Mouse (Mus musculus) forebrain, postnatal 0 days (tissue): ENCODE measurements around the gene Zfp219. TPM values are rescaled to one million over a fixed set of nuclear protein-coding genes. Genes with fewer than 3 reads are reported as not detected.

Experiments
- ATAC-seq: fragments of 200-750 bp; cut with Nextera tagmentation; 2 replicates; pipeline ENCODE4 v1.8.0; 2017; ENCODE audit warnings: mild to moderate bottlenecking, moderate library complexity
- DNase-seq: peaks from one replicate; pipeline ENCODE4 v3.0.0-alpha.2; 2015
- H3K27ac ChIP-seq: fragments of 300-500 bp; sonication (generic); 2 replicates; pipeline ENCODE4 v1.5.1; 2014; ENCODE audit warnings: low read depth, mild to moderate bottlenecking, antibody characterized with exemption, low read length, moderate library complexity, mixed read lengths
- H3K27me3 ChIP-seq: fragments of 300-500 bp; sonication (generic); 2 replicates; pipeline ENCODE4 v1.6.1; 2014; ENCODE audit warnings: mild to moderate bottlenecking, low read length, mixed read lengths; ENCODE audit not compliant: insufficient read depth
- H3K36me3 ChIP-seq: fragments of 300-500 bp; sonication (generic); 2 replicates; pipeline ENCODE4 v1.6.1; 2014; ENCODE audit warnings: mild to moderate bottlenecking, moderate library complexity; ENCODE audit not compliant: insufficient read depth
- H3K4me1 ChIP-seq: fragments of 300-500 bp; sonication (generic); 2 replicates; pipeline ENCODE4 v1.6.1; 2014; ENCODE audit warnings: antibody characterized with exemption; ENCODE audit not compliant: insufficient read depth
- H3K4me2 ChIP-seq: fragments of 300-500 bp; sonication (generic); 2 replicates; pipeline ENCODE4 v1.6.1; 2014; ENCODE audit warnings: low read depth, mild to moderate bottlenecking, moderate library complexity
- H3K4me3 ChIP-seq: fragments of 300-500 bp; sonication (generic); 2 replicates; pipeline ENCODE4 v1.5.1; 2014; ENCODE audit warnings: low read depth, low read length, mixed read lengths
- H3K9ac ChIP-seq: fragments of 300-500 bp; sonication (generic); 2 replicates; pipeline ENCODE4 v1.6.1; 2014; ENCODE audit warnings: mild to moderate bottlenecking
- H3K9me3 ChIP-seq: fragments of 300-500 bp; sonication (generic); 2 replicates; pipeline ENCODE4 v1.6.1; 2016; ENCODE audit warnings: low read length
- CTCF ChIP-seq: sonication (generic); IDR thresholded peaks from 2 replicates; pipeline ENCODE4 v1.5.1; 2016; ENCODE audit warnings: antibody characterized with exemption, control low read depth, low read depth
- WGBS: fragments of 180-500 bp; shearing (Covaris S2); extraction: QIAGEN DNeasy Blood & Tissue Kit; methylation state at CpG from one replicate; pipeline ENCODE4 v1.1.7; 2014; 5-methylcytosine and 5-hydroxymethylcytosine counted together
- polyA plus RNA-seq: library from polyadenylated mRNA; unstranded; fragments of >200 nt; fragmentation: Nextera tagmentation; extraction: Ambion mirVana; gene quantifications from 2 replicates; pipeline ENCODE4 v1.2.1, GENCODE M21; 2015
- total RNA-seq: library from RNA; depleted of rRNA; stranded (reverse); fragments of >200 nt; gene quantifications from 2 replicates; pipeline ENCODE4 v1.2.3, GENCODE M21; 2014

Zfp219 gene
- total and polyA plus RNA-seq, 2 experiments from 2014 or later: 19.8 to 51.4 TPM

DNA sequence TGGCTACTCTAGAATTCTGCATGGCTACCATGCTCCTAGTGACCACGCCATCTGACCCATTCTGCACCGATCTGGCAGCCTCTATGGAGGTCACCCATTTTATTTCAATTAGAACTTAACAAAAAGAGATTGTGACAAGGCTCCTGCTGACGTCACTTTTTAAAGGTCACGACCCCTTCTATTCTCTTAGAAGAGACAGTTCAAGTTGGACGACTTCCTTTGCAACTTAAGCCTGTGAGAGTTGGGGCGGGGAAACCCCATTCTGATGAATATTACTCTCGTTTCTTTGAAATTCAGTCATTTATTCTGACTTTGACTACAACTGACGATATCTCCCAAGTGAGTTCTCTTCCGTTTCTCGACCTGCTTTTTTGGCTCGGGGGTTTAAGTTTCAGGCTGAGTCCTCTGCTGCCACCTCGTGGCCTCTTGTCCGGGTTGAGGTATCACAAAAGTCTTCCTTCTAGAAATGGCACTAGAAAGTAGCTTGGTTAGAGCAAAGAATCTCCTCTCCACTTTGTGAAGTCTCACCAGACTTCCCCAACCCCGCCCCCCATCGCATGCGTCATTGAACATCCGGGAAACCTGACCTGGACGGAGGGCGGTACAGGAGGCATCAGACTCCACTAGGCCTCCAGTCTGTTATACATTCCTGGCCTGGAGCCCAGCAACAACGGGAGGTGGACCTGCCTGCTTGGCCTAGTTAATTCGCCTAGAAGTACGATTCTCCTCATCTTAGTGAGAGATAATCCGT lies 2.4 kb upstream of the Zfp219 start:
- H3K27me3 ChIP-seq: no peaks in the 10 kb centered on the region
- WGBS: 3% methylated on average over 23 of the region's 23 CpGs
- H3K4me3 ChIP-seq: no peak overlapping the region
- no peaks in the 10 kb centered on the region for H3K36me3 ChIP-seq
- ATAC-seq: no peak
- H3K9ac ChIP-seq: no peak overlapping the region; the same call in 1 of the 2 replicates
- H3K9me3 ChIP-seq: no peaks in the 10 kb centered on the region
- peak; percentile 90 for DNase-seq
- TF ChIP-seq CTCF: peak; percentile 76
- H3K27ac ChIP-seq: peak overlapping the region; percentile 36; the same call in 1 of the 2 replicates
- H3K4me1 ChIP-seq: peaks cover 15% of the 10 kb centered on the region; the same call in 1 of the 2 replicates
- H3K4me2 ChIP-seq: peak overlapping the region; percentile 36

DNA sequence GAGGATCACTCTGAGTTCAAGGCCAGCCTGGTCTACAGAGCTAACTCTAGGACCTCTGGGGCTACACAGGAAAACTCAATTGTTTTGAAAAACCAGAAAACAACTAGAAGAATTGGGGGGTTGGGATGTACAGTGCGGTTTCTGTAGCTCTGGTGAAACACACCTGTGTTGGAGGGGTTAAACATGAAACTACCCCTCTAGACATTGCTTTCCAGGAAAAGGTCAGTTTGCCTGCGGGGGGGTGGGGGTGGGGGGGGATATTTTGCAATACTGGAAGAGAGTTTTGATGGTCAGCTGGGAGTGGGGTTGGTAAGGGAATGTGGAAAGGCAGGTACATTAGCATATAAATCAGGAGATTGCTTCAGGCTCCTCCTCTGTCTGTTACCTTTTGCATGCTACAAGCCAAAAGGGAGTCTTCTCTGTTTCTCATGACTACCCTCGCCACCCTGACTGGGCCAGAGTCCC lies 1.7 kb upstream of the Zfp219 start:
- Histone ChIP-seq H3K4me2 (peak overlapping the region; percentile 36), H3K9me3 (no peaks in the 10 kb centered on the region), H3K9ac (no peak overlapping the region), H3K4me1 (peaks cover 15% of the 10 kb centered on the region; the same call in 1 of the 2 replicates), H3K36me3 (no peaks in the 10 kb centered on the region), H3K27me3 (no peaks in the 10 kb centered on the region), H3K27ac (no peak overlapping the region), H3K4me3 (no peak overlapping the region)
- TF ChIP-seq CTCF: no peak
- DNase-seq (no peak), ATAC-seq (no peak)
- 56% methylated on average over 3 of the region's 3 CpGs for WGBS

DNA sequence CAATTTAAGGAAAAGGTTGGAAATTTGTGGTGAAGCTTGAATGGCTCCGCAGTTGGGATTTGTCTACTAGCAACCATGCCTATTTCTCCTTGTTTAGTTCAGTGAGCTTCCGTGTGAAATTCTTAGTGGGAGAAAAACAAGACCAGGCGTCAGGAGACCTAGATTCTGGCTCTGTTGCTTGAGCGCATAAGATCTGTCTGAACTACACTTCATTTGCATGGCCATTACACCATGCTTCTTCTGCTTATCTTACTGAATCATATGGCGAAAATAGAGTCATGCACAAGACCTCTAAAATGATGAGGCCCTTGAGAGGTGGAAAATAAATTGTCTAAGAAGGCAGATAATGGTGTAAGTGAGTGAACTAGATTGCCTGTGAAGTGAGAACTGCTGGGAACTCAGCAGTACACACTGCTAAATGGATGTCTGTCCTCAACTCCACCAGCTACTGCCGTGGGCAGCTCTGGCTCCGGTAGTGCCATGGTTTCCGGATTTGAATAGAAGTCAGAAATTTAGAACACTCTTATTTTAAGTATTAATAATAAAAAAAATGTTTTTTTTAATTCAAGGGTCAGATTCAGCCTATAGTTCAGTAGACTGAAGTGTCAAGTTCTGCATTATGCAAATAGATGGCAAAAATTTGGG lies 1.2 kb upstream of the Zfp219 start:
- Histone ChIP-seq H3K9ac (no peak overlapping the region), H3K27ac (no peak overlapping the region), H3K4me2 (no peak overlapping the region), H3K27me3 (no peaks in the 10 kb centered on the region), H3K36me3 (no peaks in the 10 kb centered on the region), H3K4me1 (peaks cover 15% of the 10 kb centered on the region; the same call in 1 of the 2 replicates), H3K4me3 (no peak overlapping the region), H3K9me3 (no peaks in the 10 kb centered on the region)
- no peak for ATAC-seq
- WGBS: 85% methylated on average over 8 of the region's 8 CpGs
- TF ChIP-seq CTCF: no peak
- no peak for DNase-seq

DNA sequence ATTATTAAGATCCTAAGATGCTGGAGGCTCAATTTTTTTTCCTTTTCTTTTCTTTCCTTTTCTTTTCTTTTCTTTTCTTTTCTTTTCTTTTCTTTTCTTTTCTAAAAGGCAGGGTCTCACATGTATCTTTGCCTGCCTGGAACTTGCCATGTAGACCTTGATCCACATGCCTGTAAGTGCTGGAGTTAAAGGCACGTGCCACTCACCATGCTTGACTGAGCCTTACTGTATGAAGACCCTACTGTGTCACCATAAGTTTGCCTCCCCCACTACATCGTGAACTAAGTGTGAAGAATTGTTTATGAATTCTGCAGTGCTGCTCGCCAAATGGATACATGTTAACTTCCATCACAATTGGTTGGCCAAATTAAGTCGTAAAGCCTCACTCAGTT lies 601 bp upstream of the Zfp219 start:
- no peak overlapping the region for H3K27ac ChIP-seq
- H3K4me3 ChIP-seq: no peak overlapping the region
- ATAC-seq: no peak
- no peaks in the 10 kb centered on the region for H3K9me3 ChIP-seq
- TF ChIP-seq CTCF: no peak
- no peaks in the 10 kb centered on the region for H3K27me3 ChIP-seq
- peak overlapping the region; percentile 77 for H3K4me2 ChIP-seq
- H3K9ac ChIP-seq: no peak overlapping the region
- 54% methylated on average over 4 of the region's 4 CpGs for WGBS
- peaks cover 15% of the 10 kb centered on the region; the same call in 1 of the 2 replicates for H3K4me1 ChIP-seq
- DNase-seq: no peak
- H3K36me3 ChIP-seq: no peaks in the 10 kb centered on the region

DNA sequence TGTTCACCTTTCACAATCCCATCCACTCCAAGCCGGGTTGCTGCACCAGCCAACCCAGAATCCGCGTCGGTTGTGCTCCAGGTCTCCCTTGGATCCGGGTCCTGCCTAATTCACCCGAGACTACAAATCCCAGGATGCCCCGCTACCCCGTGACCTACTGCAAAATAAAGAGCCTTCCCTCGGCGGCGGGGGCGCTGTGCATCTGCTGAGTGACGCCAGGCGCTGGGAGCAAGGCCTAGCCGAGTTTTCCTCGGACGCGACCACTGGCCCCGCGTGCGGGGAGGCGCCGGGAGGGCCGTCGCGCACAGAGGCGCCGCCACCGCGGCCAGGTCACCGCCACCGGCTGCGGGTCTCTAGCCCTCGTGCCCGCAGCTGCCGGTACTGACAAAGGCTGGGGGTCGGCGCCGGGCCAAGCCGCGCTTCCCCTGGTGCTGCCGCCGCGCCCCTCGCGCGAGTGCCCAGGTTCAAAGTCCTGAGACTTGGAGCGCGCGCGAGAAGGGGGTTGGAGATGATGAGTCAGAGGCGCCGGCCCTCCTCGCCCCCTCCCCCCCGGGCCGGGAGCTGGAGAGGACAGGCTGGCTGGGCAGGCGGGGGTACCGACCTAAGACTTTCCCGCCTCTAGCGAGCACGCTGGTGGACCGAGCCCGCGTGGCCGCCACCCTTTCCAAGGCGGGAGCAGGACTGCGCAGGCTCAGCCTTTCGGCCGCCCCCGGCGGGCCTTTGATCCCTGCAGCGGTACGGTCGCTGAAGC lies 768 bp downstream of the Zfp219 start:
- peak; percentile 98 for DNase-seq
- H3K4me3 ChIP-seq: peak overlapping the region; percentile 76
- peaks cover 15% of the 10 kb centered on the region; the same call in 1 of the 2 replicates for H3K4me1 ChIP-seq
- H3K4me2 ChIP-seq: peak overlapping the region; percentile 77
- no peaks in the 10 kb centered on the region for H3K27me3 ChIP-seq
- H3K9me3 ChIP-seq: no peaks in the 10 kb centered on the region
- no peaks in the 10 kb centered on the region for H3K36me3 ChIP-seq
- peak; percentile 94 for ATAC-seq
- 2% methylated on average over 72 of the region's 74 CpGs for WGBS
- H3K9ac ChIP-seq: peak overlapping the region; percentile 93
- TF ChIP-seq CTCF: peak; percentile 73
- peak overlapping the region; percentile 99 for H3K27ac ChIP-seq

DNA sequence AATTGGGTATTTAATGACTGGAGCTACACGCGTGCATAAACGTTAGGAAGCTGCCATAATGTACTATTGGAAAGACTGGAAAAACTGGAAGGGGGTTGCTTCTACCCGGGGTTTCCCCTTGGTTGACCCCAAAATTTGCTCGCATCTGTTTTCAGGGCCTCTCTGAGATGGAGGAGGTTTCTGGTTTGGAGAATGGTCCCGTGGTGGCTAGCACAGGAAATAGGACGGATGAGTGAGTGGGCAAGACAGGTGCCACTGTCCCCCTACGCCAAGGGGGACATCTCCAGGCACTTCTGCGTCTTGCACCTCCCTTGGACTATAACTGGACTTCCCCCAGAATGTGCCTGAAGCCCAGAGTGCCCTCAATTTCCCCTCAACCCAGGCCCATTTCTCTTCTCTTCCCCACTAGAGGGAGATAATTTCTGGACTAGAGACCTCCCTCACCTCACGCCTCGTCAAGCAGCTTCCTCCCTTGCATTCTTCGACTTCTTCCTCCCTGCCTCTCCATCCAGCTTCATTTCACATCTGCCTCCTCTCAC lies 1.4 kb downstream of the Zfp219 start:
- ATAC-seq (no peak; the same call in 1 of the 2 replicates), DNase-seq (no peak)
- H3K4me2 ChIP-seq: peak overlapping the region; percentile 77
- peaks cover 15% of the 10 kb centered on the region; the same call in 1 of the 2 replicates for H3K4me1 ChIP-seq
- no peaks in the 10 kb centered on the region for H3K27me3 ChIP-seq
- 24% methylated on average over 12 of the region's 12 CpGs for WGBS
- peak overlapping the region; percentile 93 for H3K9ac ChIP-seq
- no peaks in the 10 kb centered on the region for H3K36me3 ChIP-seq
- peak overlapping the region; percentile 99 for H3K27ac ChIP-seq
- H3K9me3 ChIP-seq: no peaks in the 10 kb centered on the region
- H3K4me3 ChIP-seq: peak overlapping the region; percentile 76
- TF ChIP-seq CTCF: no peak
